Mouse (Mus musculus) G1E (cell line): ENCODE measurements around the gene Trpc3.

ENCODE experiments used
- CTCF ChIP-seq: IDR thresholded peaks from 2 replicates; pipeline ENCODE4 v1.5.1; 2012; ENCODE audit warnings: low read depth, low read length, inconsistent platforms, mixed read lengths
- GATA1 ChIP-seq: IDR thresholded peaks from 2 replicates; pipeline ENCODE4 v1.6.1; 2012; ENCODE audit warnings: borderline replicate concordance, low read length, inconsistent platforms, mixed read lengths
- GATA2 ChIP-seq: IDR thresholded peaks from 2 replicates; pipeline ENCODE4 v1.6.1; 2012; ENCODE audit warnings: low read depth, low read length, inconsistent platforms, borderline replicate concordance
- POLR2AphosphoS5 ChIP-seq: IDR thresholded peaks from 2 replicates; pipeline ENCODE4 v1.6.1; 2012; ENCODE audit warnings: low read depth, low read length, inconsistent platforms; ENCODE audit not compliant: insufficient replicate concordance
- TAL1 ChIP-seq: conservative IDR thresholded peaks from 2 replicates; pipeline ENCODE4 v1.6.1; 2012; ENCODE audit warnings: low read depth, low read length, inconsistent platforms, mixed read lengths

DNA sequence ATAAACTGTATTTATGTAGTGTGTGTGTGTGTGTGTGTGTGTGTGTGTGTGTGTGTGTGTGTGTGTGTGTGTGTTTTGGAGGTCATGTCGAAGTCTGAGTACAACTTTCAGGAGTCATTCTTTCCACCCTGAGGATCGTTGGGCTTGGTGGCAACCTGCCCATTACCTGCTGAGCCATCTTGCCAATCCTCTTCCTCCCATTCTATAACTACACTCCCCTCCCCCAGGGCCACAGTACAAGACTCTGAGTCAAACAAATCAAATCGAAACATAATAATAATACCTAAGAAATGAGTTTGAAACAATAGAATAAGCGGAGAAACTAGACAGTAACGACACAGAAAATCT lies 76.1 kb downstream of the Trpc3 start:
- TF ChIP-seq CTCF: no peak
- no peak for TF ChIP-seq TAL1
- TF ChIP-seq GATA1: no peak
- no peak for TF ChIP-seq GATA2
- TF ChIP-seq POLR2AphosphoS5: no peak
